Mouse (Mus musculus): ENCODE data around the gene Gm28372. TPM values are rescaled to one million over a fixed set of nuclear protein-coding genes. Genes with fewer than 3 reads are reported as not detected.

Gene Gm28372
- total and polyA plus RNA-seq, 3 experiments = not detected

DNA sequence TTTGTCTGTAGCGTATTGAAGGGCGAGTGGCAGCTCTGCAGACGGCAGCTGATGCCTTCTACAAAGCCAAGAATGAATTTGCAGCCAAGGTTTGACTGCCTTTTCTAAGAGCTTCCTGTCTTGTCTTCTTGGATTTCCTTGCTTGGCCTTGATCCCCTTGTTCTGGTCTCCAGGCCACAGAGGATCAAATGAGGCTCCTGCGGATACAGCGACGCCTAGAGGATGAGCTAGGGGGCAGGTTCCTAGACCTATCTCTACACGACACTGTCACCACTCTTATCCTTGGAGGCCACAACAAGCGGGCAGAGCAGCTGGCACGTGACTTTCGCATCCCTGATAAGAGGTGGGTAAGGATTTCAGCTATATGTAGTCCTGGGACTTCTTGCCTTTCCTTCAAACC, 37.1 kb downstream of the Gm28372 start:
- intact Hi-C loops (cut with DNase I) = no loop called here
- H3K36me3 ChIP-seq (ENCODE audit: control insufficient read depth, insufficient read depth, low read length) = no peaks in the 10 kb centered on the region

DNA sequence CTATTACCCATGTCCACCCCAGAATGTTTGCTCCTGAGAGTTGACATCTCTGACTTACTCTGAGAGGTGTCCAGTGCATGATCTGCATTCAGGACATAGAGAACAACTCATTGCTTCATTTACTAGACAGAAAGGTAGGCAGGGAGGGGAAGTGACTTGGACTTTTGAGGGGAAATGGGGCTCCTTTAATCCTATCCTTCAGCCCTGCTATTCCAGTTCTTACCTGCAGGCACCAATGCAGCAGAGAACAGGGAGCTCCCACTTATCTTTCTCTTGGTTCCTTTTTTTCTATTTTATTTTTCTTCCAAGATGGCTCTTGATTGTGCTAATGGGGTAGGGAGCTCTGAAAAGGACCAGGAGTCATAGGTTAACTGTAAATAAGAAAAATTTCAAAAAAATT, 43.4 kb downstream of the Gm28372 start:
- TF ChIP-seq POLR2A (IDR thresholded peaks at IDR 0.05; ENCODE audit: insufficient read depth, low read depth, low read length) (no peak), CTCF (IDR thresholded peaks at IDR 0.05) (no peak), EP300 (IDR thresholded peaks at IDR 0.05; ENCODE audit: insufficient read depth, low read depth, low read length) (no peak)
- H3K9ac ChIP-seq (ENCODE audit: low read depth, low read length) = no peak overlapping the region
- no peak for DNase-seq
- no peaks in the 10 kb centered on the region for H3K27me3 ChIP-seq (ENCODE audit: control insufficient read depth, insufficient read depth, low read length)
- intact Hi-C loops (cut with DNase I) = loop anchor here (2.0 kb wide), 1 partner anchor 24 kb away; the partner anchor contains the start of genes Pced1a and Vps16
- H3K36me3 ChIP-seq (ENCODE audit: control insufficient read depth, insufficient read depth, low read length) = no peaks in the 10 kb centered on the region
- no peak overlapping the region for H3K27ac ChIP-seq
- peaks cover 3% of the 10 kb centered on the region for H3K4me1 ChIP-seq (ENCODE audit: control insufficient read depth, insufficient read depth, low read length)
- H3K4me3 ChIP-seq = no peak overlapping the region
- H3K79me2 ChIP-seq (replicated peaks; ENCODE audit: control insufficient read depth, insufficient read depth, low read length) = no peaks in the 10 kb centered on the region; the same call in none of the 2 replicates

More for the DNA sequence above, 37.1 kb downstream of the Gm28372 start:
- TF ChIP-seq EP300 (IDR thresholded peaks at IDR 0.05; ENCODE audit: insufficient read depth, low read depth, low read length) (no peak), CTCF (IDR thresholded peaks at IDR 0.05) (no peak), POLR2A (IDR thresholded peaks at IDR 0.05; ENCODE audit: insufficient read depth, low read depth, low read length) (no peak)
- Histone ChIP-seq H3K27me3 (ENCODE audit: control insufficient read depth, insufficient read depth, low read length) (no peaks in the 10 kb centered on the region), H3K4me1 (ENCODE audit: control insufficient read depth, insufficient read depth, low read length) (no peaks in the 10 kb centered on the region), H3K27ac (no peak overlapping the region), H3K9ac (ENCODE audit: low read depth, low read length) (no peak overlapping the region), H3K79me2 (replicated peaks; ENCODE audit: control insufficient read depth, insufficient read depth, low read length) (no peaks in the 10 kb centered on the region), H3K4me3 (no peak overlapping the region)
- no peak for DNase-seq
- WGBS = 78% methylated on average over 10 of the region's 10 CpGs

DNA sequence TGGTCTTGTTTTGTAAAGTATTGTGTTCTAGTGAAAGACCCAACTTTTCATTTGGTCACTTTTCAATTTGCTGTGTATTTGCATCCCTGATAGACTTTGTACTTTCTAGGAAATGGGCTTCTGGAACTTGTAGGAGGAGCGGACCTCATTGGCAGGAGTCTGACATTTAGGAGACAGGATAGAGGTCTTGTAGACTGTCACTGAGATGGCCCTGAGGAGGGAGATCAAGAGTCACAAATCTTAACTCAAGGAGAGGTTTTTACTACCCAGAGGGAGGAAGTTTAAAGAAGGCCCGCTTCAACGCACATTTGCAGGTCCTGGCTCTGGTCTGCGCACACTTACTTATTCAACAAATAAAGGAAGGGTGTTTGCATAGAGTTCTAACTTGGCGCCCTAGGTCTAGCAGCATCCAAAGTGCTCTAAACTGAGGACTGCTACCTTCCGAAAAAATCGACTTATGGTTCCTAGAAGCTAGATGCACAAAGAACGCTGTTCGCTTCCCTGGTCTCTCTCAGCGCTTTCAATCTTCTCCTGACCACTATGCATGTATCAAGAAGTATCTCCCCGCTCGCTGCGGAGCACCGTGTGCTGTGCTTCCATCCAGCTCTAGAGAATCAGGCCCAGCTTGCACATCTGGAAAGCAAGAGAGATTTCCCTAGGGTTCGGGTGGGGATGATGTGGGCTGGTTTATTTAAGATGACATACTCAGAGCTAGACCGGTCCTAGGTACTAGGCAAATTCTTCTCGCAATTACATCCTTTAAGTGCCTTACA, 44.2 kb downstream of the Gm28372 start:
- Histone ChIP-seq H3K4me3 (peak overlapping the region; percentile 92), H3K4me1 (ENCODE audit: control insufficient read depth, insufficient read depth, low read length) (peaks cover 6% of the 10 kb centered on the region), H3K79me2 (replicated peaks; ENCODE audit: control insufficient read depth, insufficient read depth, low read length) (no peaks in the 10 kb centered on the region; the same call in none of the 2 replicates), H3K9ac (ENCODE audit: low read depth, low read length) (0 out of 2 replicates have a peak overlapping the region, but pooled peaks have one; percentile 5), H3K27ac (no peak overlapping the region; the same call in 1 of the 2 replicates), H3K27me3 (ENCODE audit: control insufficient read depth, insufficient read depth, low read length) (no peaks in the 10 kb centered on the region), H3K36me3 (ENCODE audit: control insufficient read depth, insufficient read depth, low read length) (no peaks in the 10 kb centered on the region; the same call in 1 of the 2 replicates)
- intact Hi-C loops (cut with DNase I) = loop anchor here (2.0 kb wide), 1 partner anchor 24 kb away; the partner anchor contains the start of genes Pced1a and Vps16
- TF ChIP-seq POLR2A (IDR thresholded peaks at IDR 0.05; ENCODE audit: insufficient read depth, low read depth, low read length) (no peak), CTCF (IDR thresholded peaks at IDR 0.05) (no peak), EP300 (IDR thresholded peaks at IDR 0.05; ENCODE audit: insufficient read depth, low read depth, low read length) (no peak)
- DNase-seq = peak in 1 of 2 experiments; percentile 18
- WGBS = 15% methylated on average over 17 of the region's 17 CpGs

DNA sequence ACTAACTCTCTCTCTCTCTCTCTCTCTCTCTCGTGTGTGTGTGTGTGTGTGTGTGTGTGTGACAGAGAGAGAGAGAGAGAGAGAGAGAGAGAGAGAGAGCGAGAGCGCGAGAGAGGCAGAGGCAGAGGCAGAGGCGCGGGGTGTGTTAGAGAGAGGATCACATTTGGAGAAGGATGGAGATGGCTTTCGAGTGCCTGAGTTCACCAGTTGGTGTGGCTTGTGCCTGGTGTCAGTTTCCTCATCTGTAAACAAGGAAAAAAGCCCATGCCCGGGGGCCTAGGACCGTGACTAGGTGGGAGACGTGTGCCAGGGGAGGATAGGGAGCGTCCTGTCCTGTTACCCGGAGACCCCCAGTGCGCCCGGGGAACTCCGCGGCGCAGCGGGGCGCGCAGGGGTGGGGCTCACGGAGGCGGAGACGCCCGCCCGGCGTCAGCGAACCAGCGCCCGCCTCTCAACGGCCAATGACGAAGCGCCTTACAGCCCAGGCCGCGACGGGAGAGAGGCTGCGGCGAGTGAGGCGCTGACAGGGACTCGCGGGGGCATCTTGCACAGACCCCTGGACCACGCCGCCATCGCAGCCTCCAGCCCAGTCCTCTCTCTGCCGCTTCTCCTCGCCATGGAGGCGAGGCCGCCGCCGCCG, 44.9 kb downstream of the Gm28372 start, which contains the start of gene Ptpra:
Gene Ptpra (plus strand): TSS at position 485 of the 640 bp plus-strand sequence.
- Histone ChIP-seq H3K4me3 (peak within 1 kb of the TSS; percentile 92), H3K79me2 (replicated peaks; ENCODE audit: control insufficient read depth, insufficient read depth, low read length) (no peaks in the 10 kb centered on the region; the same call in none of the 2 replicates), H3K27me3 (ENCODE audit: control insufficient read depth, insufficient read depth, low read length) (no peaks in the 10 kb centered on the region), H3K36me3 (ENCODE audit: control insufficient read depth, insufficient read depth, low read length) (peaks cover 5% of the 10 kb centered on the region), H3K27ac (peak within 1 kb of the TSS; percentile 83), H3K4me1 (ENCODE audit: control insufficient read depth, insufficient read depth, low read length) (peaks cover 7% of the 10 kb centered on the region), H3K9ac (ENCODE audit: low read depth, low read length) (peak within 1 kb of the TSS; percentile 91)
- WGBS = under 1% methylated on average over 49 of the region's 50 CpGs
- DNase-seq = peak; percentile 95 to 98
- intact Hi-C loops (cut with DNase I) = loop anchor here (2.0 to 5.0 kb wide), 4 partner anchors 25 to 112 kb away; partner anchors contain the start of genes Mrps26, Pced1a and Vps16
- no peak for TF ChIP-seq EP300 (IDR thresholded peaks at IDR 0.05; ENCODE audit: insufficient read depth, low read depth, low read length)
- TF ChIP-seq POLR2A (IDR thresholded peaks at IDR 0.05; ENCODE audit: insufficient read depth, low read depth, low read length) = peak; percentile 91

DNA sequence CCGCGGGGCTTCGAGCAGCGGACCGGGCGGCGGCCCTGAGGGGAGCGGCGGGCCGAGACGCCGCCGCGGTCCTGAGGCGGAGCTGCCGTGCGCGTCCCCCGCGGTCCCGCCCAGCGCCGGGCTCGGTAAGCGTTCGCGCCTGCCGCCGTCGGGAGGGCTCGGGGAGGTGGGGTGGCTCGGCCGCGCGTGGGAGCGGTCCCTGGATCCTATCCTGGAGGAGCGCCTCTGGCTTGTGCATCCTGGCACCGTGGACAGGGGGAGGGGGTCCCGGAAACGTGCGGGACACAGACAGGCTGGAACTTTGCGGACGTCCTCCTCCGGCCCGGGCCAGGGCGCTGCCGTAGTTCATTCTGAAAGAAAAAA, 45.4 kb downstream of the Gm28372 start:
- under 1% methylated on average over 44 of the region's 47 CpGs for WGBS

More for the DNA sequence above, 45.4 kb downstream of the Gm28372 start:
- H3K79me2 ChIP-seq (replicated peaks; ENCODE audit: control insufficient read depth, insufficient read depth, low read length) = no peaks in the 10 kb centered on the region; the same call in none of the 2 replicates
- peak overlapping the region; percentile 92 for H3K4me3 ChIP-seq
- intact Hi-C loops (cut with DNase I) = loop anchor here (2.0 to 5.0 kb wide), 3 partner anchors 30 to 112 kb away; partner anchors contain the start of gene Mrps26
- H3K27ac ChIP-seq = peak overlapping the region; percentile 83
- no peaks in the 10 kb centered on the region for H3K27me3 ChIP-seq (ENCODE audit: control insufficient read depth, insufficient read depth, low read length)
- peaks cover 10% of the 10 kb centered on the region for H3K4me1 ChIP-seq (ENCODE audit: control insufficient read depth, insufficient read depth, low read length)
- TF ChIP-seq EP300 (IDR thresholded peaks at IDR 0.05; ENCODE audit: insufficient read depth, low read depth, low read length) (no peak), CTCF (IDR thresholded peaks at IDR 0.05) (no peak), POLR2A (IDR thresholded peaks at IDR 0.05; ENCODE audit: insufficient read depth, low read depth, low read length) (no peak)
- H3K36me3 ChIP-seq (ENCODE audit: control insufficient read depth, insufficient read depth, low read length) = peaks cover 5% of the 10 kb centered on the region
- peak in 1 of 2 experiments; percentile 90 for DNase-seq
- H3K9ac ChIP-seq (ENCODE audit: low read depth, low read length) = peak overlapping the region; percentile 91

Data from heart, adult 2 months (tissue).